Mouse (Mus musculus): ENCODE measurements around the gene D10Jhu81e. TPM values are rescaled to one million over a fixed set of nuclear protein-coding genes. Genes with fewer than 3 reads are reported as not detected.

The D10Jhu81e gene
- total and polyA plus RNA-seq, 3 experiments, result 50.6 to 57.4 TPM; not detected in 1

DNA sequence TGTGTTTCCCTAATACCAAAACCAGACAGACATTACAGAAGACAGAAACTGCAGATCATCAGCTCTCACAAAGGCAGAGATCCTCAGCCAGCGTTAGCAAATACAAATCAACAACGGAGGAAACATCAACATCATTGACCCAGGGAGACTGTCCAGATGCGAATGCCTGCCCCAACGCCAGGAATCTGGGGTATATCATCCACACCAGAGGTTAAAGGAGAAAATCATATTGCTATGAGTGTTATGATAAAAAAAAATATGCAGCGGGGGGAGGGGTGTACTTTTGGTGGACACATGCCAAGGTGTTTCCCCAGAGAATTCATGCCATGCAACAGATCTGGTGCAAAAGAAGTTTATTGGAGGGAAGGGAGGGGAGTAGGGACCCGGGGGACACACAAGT is 12.7 kb downstream of the D10Jhu81e start:
- no peak overlapping the region for H3K27ac ChIP-seq (ENCODE audit: control insufficient read depth, low read depth, low read length)
- no peaks in the 10 kb centered on the region for H3K27me3 ChIP-seq (ENCODE audit: control insufficient read depth in 1 of 2, insufficient read depth in 2 of 2, low read length in 2 of 2)
- H3K4me1 ChIP-seq (ENCODE audit: control insufficient read depth in 1 of 2, insufficient read depth in 2 of 2, low read length in 2 of 2), result no peaks in the 10 kb centered on the region
- no peaks in the 10 kb centered on the region for H3K79me2 ChIP-seq (ENCODE audit: control insufficient read depth, insufficient read depth, low read length, poor library complexity)
- no peak overlapping the region for H3K4me3 ChIP-seq (ENCODE audit: control insufficient read depth in 1 of 2, insufficient read depth in 1 of 2, low read depth in 2 of 2, low read length in 2 of 2)
- no peaks in the 10 kb centered on the region for H3K36me3 ChIP-seq (ENCODE audit: control insufficient read depth in 1 of 2, insufficient read depth in 2 of 2, low read length in 2 of 2)
- no peaks in the 10 kb centered on the region for H3K9me3 ChIP-seq (replicated peaks; ENCODE audit: insufficient read depth, low read length)
- no peak for DNase-seq (ENCODE audit: low read depth, low spot score)
- TF ChIP-seq MXI1 (IDR thresholded peaks at IDR 0.05; ENCODE audit: low read depth, low read length) (no peak), UBTF (IDR thresholded peaks at IDR 0.05; ENCODE audit: borderline replicate concordance, insufficient read depth, low read depth, low read length) (no peak), TCF12 (IDR thresholded peaks at IDR 0.05; ENCODE audit: low read depth, low read length) (no peak), TAL1 (IDR thresholded peaks at IDR 0.05; ENCODE audit: low read length) (no peak), MYB (IDR thresholded peaks at IDR 0.05; ENCODE audit: low read depth, low read length) (no peak), CHD1 (IDR thresholded peaks at IDR 0.05; ENCODE audit: low read depth, low read length) (no peak), MEF2A (IDR thresholded peaks at IDR 0.05; ENCODE audit: extremely low read depth, insufficient replicate concordance, low read depth, low read length, poor library complexity, severe bottlenecking) (no peak), BHLHE40 (IDR thresholded peaks at IDR 0.05; ENCODE audit: borderline replicate concordance, low read depth, low read length) (no peak), POLR2AphosphoS2 (IDR thresholded peaks at IDR 0.05; ENCODE audit: low read length) (no peak), ZC3H11A (IDR thresholded peaks at IDR 0.05; ENCODE audit: low read depth, low read length) (no peak), POLR2A (IDR thresholded peaks at IDR 0.05; ENCODE audit: control insufficient read depth in 1 of 2, insufficient read depth in 1 of 2, low read depth in 1 of 2, low read length in 2 of 2, poor library complexity in 1 of 2) (no peak), NELFE (IDR thresholded peaks at IDR 0.05; ENCODE audit: low read depth, low read length) (no peak), RAD21 (IDR thresholded peaks at IDR 0.05; ENCODE audit: low read depth, low read length) (no peak), EP300 (IDR thresholded peaks at IDR 0.05; ENCODE audit: low read depth in 1 of 2, low read length in 2 of 2) (no peak), KAT2A (conservative IDR thresholded peaks at IDR 0.05; ENCODE audit: low read depth, low read length) (no peak), RCOR1 (IDR thresholded peaks at IDR 0.05; ENCODE audit: low read depth, low read length) (no peak), CHD2 (IDR thresholded peaks at IDR 0.05; ENCODE audit: low read length) (no peak), HCFC1 (IDR thresholded peaks at IDR 0.05; ENCODE audit: low read depth, low read length) (no peak)
- H3K9ac ChIP-seq (ENCODE audit: control insufficient read depth, low read depth, low read length, poor library complexity, severe bottlenecking), result no peak overlapping the region

DNA sequence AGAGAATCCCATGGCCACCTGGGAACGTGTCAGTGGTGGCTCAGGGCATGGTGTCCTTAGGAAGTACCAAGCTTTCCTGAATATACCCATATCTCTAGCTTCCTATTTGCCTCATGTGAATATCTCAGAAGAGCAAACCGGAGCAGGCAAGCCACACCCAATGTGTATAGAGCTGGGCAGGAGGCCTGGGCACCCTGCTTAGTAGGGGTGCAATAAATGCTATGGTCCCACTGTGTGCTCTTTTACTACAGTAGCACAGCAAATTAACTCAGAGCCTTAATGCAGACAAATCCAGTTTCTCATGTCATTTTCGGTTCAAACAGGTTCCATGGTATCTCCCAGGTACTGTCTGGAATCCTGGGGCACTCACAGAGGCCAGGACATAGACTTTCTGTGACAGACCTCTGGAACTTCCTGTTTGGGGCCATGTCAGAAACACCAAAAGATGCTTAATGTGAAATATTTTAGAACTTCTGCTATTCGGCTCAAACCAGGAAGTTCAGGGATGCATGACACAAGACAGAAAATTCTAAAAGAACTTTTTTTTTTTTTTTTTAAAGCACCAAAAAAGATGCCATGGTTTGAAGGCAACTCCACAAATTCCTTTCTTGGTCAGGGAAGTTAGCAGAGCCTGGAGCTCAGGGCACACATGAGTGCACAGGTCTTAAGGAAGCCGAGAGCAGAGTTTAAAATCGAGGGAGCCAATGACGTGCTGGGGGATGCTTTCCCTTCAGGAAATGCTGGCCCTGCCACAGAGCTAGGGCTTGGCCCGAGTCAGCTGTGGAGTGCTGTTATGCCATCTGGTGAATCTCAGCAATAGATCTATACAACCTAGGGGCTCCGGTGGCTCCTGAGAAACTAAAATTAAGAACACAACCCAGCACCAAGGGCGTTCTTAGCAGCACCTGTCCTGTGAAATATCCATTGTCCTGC is 20.5 kb downstream of the D10Jhu81e start:
- H3K9ac ChIP-seq (ENCODE audit: control insufficient read depth, low read depth, low read length, poor library complexity, severe bottlenecking), result peak overlapping the region; percentile 11; the same call in 1 of the 2 replicates
- no peaks in the 10 kb centered on the region for H3K79me2 ChIP-seq (ENCODE audit: control insufficient read depth, insufficient read depth, low read length, poor library complexity)
- peaks cover 0 to 11% of the 10 kb centered on the region in 2 experiments; a peak in 2 of 4 replicates for H3K4me1 ChIP-seq (ENCODE audit: control insufficient read depth in 1 of 2, insufficient read depth in 2 of 2, low read length in 2 of 2)
- H3K9me3 ChIP-seq (replicated peaks; ENCODE audit: insufficient read depth, low read length), result no peaks in the 10 kb centered on the region
- no peak overlapping the region for H3K27ac ChIP-seq (ENCODE audit: control insufficient read depth, low read depth, low read length)
- DNase-seq (ENCODE audit: low read depth, low spot score), result peak; percentile 49
- H3K4me3 ChIP-seq (ENCODE audit: control insufficient read depth in 1 of 2, insufficient read depth in 1 of 2, low read depth in 2 of 2, low read length in 2 of 2), result no peak overlapping the region
- peaks cover 3 to 6% of the 10 kb centered on the region in 2 experiments; a peak in 3 of 4 replicates for H3K27me3 ChIP-seq (ENCODE audit: control insufficient read depth in 1 of 2, insufficient read depth in 2 of 2, low read length in 2 of 2)
- H3K36me3 ChIP-seq (ENCODE audit: control insufficient read depth in 1 of 2, insufficient read depth in 2 of 2, low read length in 2 of 2), result no peaks in the 10 kb centered on the region
- TF ChIP-seq ZC3H11A (IDR thresholded peaks at IDR 0.05; ENCODE audit: low read depth, low read length) (no peak), JUND (IDR thresholded peaks at IDR 0.05; ENCODE audit: low read depth, low read length) (no peak), RCOR1 (IDR thresholded peaks at IDR 0.05; ENCODE audit: low read depth, low read length) (no peak), TAL1 (IDR thresholded peaks at IDR 0.05; ENCODE audit: low read length) (no peak), MXI1 (IDR thresholded peaks at IDR 0.05; ENCODE audit: low read depth, low read length) (no peak), CHD2 (IDR thresholded peaks at IDR 0.05; ENCODE audit: low read length) (no peak), ELF1 (IDR thresholded peaks at IDR 0.05; ENCODE audit: low read depth, low read length) (peak; percentile 54; the same call in 1 of the 2 replicates), ZMIZ1 (IDR thresholded peaks at IDR 0.05; ENCODE audit: low read depth, low read length) (no peak), BHLHE40 (IDR thresholded peaks at IDR 0.05; ENCODE audit: borderline replicate concordance, low read depth, low read length) (no peak), HCFC1 (IDR thresholded peaks at IDR 0.05; ENCODE audit: low read depth, low read length) (no peak), NELFE (IDR thresholded peaks at IDR 0.05; ENCODE audit: low read depth, low read length) (no peak), MAZ (IDR thresholded peaks at IDR 0.05; ENCODE audit: low read depth, low read length) (no peak), MYC (IDR thresholded peaks at IDR 0.05; ENCODE audit: low read depth, low read length) (no peak), RAD21 (IDR thresholded peaks at IDR 0.05; ENCODE audit: low read depth, low read length) (no peak), USF1 (IDR thresholded peaks at IDR 0.05; ENCODE audit: low read depth, low read length) (no peak), UBTF (IDR thresholded peaks at IDR 0.05; ENCODE audit: borderline replicate concordance, insufficient read depth, low read depth, low read length) (no peak), ZKSCAN1 (IDR thresholded peaks at IDR 0.05; ENCODE audit: low read depth, low read length) (peak; percentile 96), KAT2A (conservative IDR thresholded peaks at IDR 0.05; ENCODE audit: low read depth, low read length) (no peak), ZNF384 (IDR thresholded peaks at IDR 0.05; ENCODE audit: low read depth, low read length) (peak; percentile 69), NRF1 (IDR thresholded peaks at IDR 0.05; ENCODE audit: insufficient read depth, low read depth, low read length, poor library complexity, severe bottlenecking) (no peak)
